Mouse (Mus musculus): ENCODE data around the gene Gm45713.

DNA sequence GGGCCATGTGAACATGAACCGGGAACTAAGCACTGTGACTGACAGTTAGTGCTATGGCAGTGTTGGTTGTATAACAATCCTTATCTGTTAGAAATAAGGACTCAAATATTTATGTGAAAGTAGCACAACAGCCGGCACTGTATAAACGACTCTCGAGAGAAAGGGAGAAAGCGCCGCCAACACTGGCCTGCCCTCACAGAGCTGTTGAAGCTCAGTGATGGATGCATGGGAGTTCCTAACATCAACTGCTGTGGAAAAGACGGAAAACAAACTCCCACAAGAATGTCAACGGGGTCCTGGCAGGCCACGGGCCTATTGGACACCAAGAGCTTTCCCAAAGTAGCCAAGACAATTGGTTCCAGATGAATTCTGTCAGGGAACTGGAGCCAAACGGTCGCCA is 15.3 kb upstream of the Gm45713 start:
- TF ChIP-seq GATA1 (IDR thresholded peaks at IDR 0.05; ENCODE audit: borderline replicate concordance, low read length) (no peak), FLI1 (IDR thresholded peaks at IDR 0.05; ENCODE audit: low read length) (no peak)

All from megakaryocyte, embryonic 14.5 days (primary cell).